Comparison of ENCODE assay signal across 18 mouse cellular contexts in the genomic region with DNA sequence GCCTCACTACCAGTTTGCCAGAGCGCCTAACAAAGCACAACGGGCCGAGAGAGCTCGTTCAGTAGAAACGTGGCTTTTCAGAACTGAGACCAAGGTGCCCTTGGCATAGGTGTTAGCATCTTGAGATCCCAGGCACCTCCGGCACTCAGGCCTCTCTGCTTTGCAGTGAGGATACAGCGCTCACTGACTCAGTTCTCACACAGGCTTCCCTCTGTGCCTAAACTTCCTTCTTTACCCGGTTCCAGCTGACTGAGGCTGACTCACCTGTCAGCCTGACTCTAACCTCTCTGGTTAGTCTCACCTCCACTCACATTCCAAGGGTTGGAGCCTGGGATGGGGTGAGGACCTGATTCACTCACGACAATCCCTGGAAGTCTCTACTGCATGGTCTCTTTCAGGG. TPM values are rescaled to one million over a fixed set of nuclear protein-coding genes. Genes with fewer than 3 reads are reported as not detected.
DNase-seq lines count a peak whose midpoint lies in the region; ATAC-seq lines count a peak whose summit lies in the region.
"Had no signal": no experiment of that assay in that cellular context is flagged by ENCODE, and none has a peak within 500 bp of the region (broad histone marks: within the 10 kb centered on the region; RNA-seq: fewer than 3 reads in every experiment).

No protein-coding gene starts in this region.

- peak overlapping the region; percentile 62 for H3K27ac ChIP-seq in forebrain, embryonic 13.5 days
- H3K27ac ChIP-seq in forebrain, embryonic 11.5 days (ENCODE audit: low read depth, low read length), result no peak overlapping the region
- H3K27ac ChIP-seq in hindbrain, embryonic 16.5 days (ENCODE audit: low read depth, low read length), result peak overlapping the region; percentile 55
- H3K27ac ChIP-seq in hindbrain, embryonic 11.5 days (ENCODE audit: low read depth, low read length), result no peak overlapping the region
- no peak overlapping the region for H3K27ac ChIP-seq in midbrain, embryonic 12.5 days (replicated peaks)
- H3K27ac ChIP-seq in midbrain, embryonic 11.5 days (ENCODE audit: low read depth, low read length), result no peak overlapping the region
- peak overlapping the region; percentile 23; the same call in 1 of the 2 replicates for H3K27ac ChIP-seq in neural tube, embryonic 15.5 days (replicated peaks)
- H3K27ac ChIP-seq: embryonic facial prominence, embryonic 10.5 days; heart, embryonic 13.5 days had no signal

- no peaks in the 10 kb centered on the region for H3K9me3 ChIP-seq in forebrain, embryonic 13.5 days (replicated peaks)
- H3K9me3 ChIP-seq in forebrain, embryonic 11.5 days (ENCODE audit: control insufficient read depth, low read length), result no peaks in the 10 kb centered on the region
- no peaks in the 10 kb centered on the region for H3K9me3 ChIP-seq in hindbrain, embryonic 16.5 days (ENCODE audit: control insufficient read depth, low read length)
- no peaks in the 10 kb centered on the region for H3K9me3 ChIP-seq in hindbrain, embryonic 11.5 days (ENCODE audit: control insufficient read depth, low read length)
- H3K9me3 ChIP-seq in midbrain, embryonic 12.5 days, result no peaks in the 10 kb centered on the region
- H3K9me3 ChIP-seq in midbrain, embryonic 11.5 days (ENCODE audit: control insufficient read depth, low read length), result no peaks in the 10 kb centered on the region
- H3K9me3 ChIP-seq in neural tube, embryonic 15.5 days (replicated peaks), result no peaks in the 10 kb centered on the region
- H3K9me3 ChIP-seq: embryonic facial prominence, embryonic 10.5 days; heart, embryonic 13.5 days had no signal

- 71% methylated on average over 9 of the region's 9 CpGs for WGBS in forebrain, embryonic 13.5 days
- WGBS in forebrain, embryonic 11.5 days, result 79% methylated on average over 9 of the region's 9 CpGs
- 71% methylated on average over 9 of the region's 9 CpGs for WGBS in hindbrain, embryonic 16.5 days
- WGBS in hindbrain, embryonic 11.5 days, result 85% methylated on average over 9 of the region's 9 CpGs
- WGBS in midbrain, embryonic 12.5 days, result 79% methylated on average over 9 of the region's 9 CpGs
- WGBS in midbrain, embryonic 11.5 days, result 84% methylated on average over 9 of the region's 9 CpGs
- WGBS in neural tube, embryonic 15.5 days, result 69% methylated on average over 9 of the region's 9 CpGs

- no peaks in the 10 kb centered on the region for H3K36me3 ChIP-seq in forebrain, embryonic 13.5 days (ENCODE audit: poor library complexity, severe bottlenecking)
- no peaks in the 10 kb centered on the region for H3K36me3 ChIP-seq in forebrain, embryonic 11.5 days (ENCODE audit: control insufficient read depth, insufficient read depth, low read length)
- H3K36me3 ChIP-seq in hindbrain, embryonic 16.5 days (ENCODE audit: control insufficient read depth, insufficient read depth, low read length), result no peaks in the 10 kb centered on the region
- no peaks in the 10 kb centered on the region for H3K36me3 ChIP-seq in hindbrain, embryonic 11.5 days (ENCODE audit: control insufficient read depth, insufficient read depth, low read length)
- no peaks in the 10 kb centered on the region for H3K36me3 ChIP-seq in midbrain, embryonic 12.5 days
- H3K36me3 ChIP-seq in midbrain, embryonic 11.5 days (ENCODE audit: control insufficient read depth, insufficient read depth, low read length), result no peaks in the 10 kb centered on the region
- H3K36me3 ChIP-seq in neural tube, embryonic 15.5 days, result no peaks in the 10 kb centered on the region
- H3K36me3 ChIP-seq: embryonic facial prominence, embryonic 10.5 days; heart, embryonic 13.5 days had no signal

- no peak overlapping the region for H3K4me2 ChIP-seq in forebrain, embryonic 13.5 days
- H3K4me2 ChIP-seq in forebrain, embryonic 11.5 days (ENCODE audit: low read depth, low read length, severe bottlenecking), result no peak overlapping the region
- H3K4me2 ChIP-seq in hindbrain, embryonic 16.5 days (ENCODE audit: low read length), result no peak overlapping the region
- no peak overlapping the region for H3K4me2 ChIP-seq in hindbrain, embryonic 11.5 days (replicated peaks; ENCODE audit: low read depth, low read length)
- H3K4me2 ChIP-seq in midbrain, embryonic 12.5 days (replicated peaks), result no peak overlapping the region
- no peak overlapping the region for H3K4me2 ChIP-seq in midbrain, embryonic 11.5 days
- H3K4me2 ChIP-seq in neural tube, embryonic 15.5 days, result no peak overlapping the region
- H3K4me2 ChIP-seq: heart, embryonic 13.5 days had no signal

- H3K4me1 ChIP-seq in forebrain, embryonic 13.5 days, result peaks cover 36% of the 10 kb centered on the region
- peaks cover 7% of the 10 kb centered on the region for H3K4me1 ChIP-seq in forebrain, embryonic 11.5 days (replicated peaks; ENCODE audit: control insufficient read depth, insufficient read depth, low read length)
- peaks cover 21% of the 10 kb centered on the region for H3K4me1 ChIP-seq in hindbrain, embryonic 16.5 days (ENCODE audit: control insufficient read depth, insufficient read depth, low read depth, low read length)
- H3K4me1 ChIP-seq in hindbrain, embryonic 11.5 days (replicated peaks; ENCODE audit: control insufficient read depth, insufficient read depth, low read length), result no peaks in the 10 kb centered on the region; the same call in 1 of the 2 replicates
- H3K4me1 ChIP-seq in midbrain, embryonic 12.5 days, result peaks cover 28% of the 10 kb centered on the region
- H3K4me1 ChIP-seq in midbrain, embryonic 11.5 days (ENCODE audit: control insufficient read depth, insufficient read depth, low read length), result peaks cover 12% of the 10 kb centered on the region
- peaks cover 30% of the 10 kb centered on the region for H3K4me1 ChIP-seq in neural tube, embryonic 15.5 days

- ATAC-seq in forebrain, embryonic 13.5 days, result no peak
- ATAC-seq in forebrain, embryonic 11.5 days (replicated peaks; ENCODE audit: low FRiP score), result no peak
- no peak for ATAC-seq in hindbrain, embryonic 16.5 days
- no peak for ATAC-seq in hindbrain, embryonic 11.5 days (ENCODE audit: low FRiP score)
- ATAC-seq in midbrain, embryonic 12.5 days (ENCODE audit: low FRiP score, low read depth), result no peak
- ATAC-seq in midbrain, embryonic 11.5 days (ENCODE audit: low FRiP score), result no peak
- ATAC-seq in neural tube, embryonic 15.5 days (ENCODE audit: low FRiP score), result no peak
- ATAC-seq: intestine, postnatal 0 days had no signal

- DNase-seq in forebrain, embryonic 11.5 days (ENCODE audit: low spot score), result no peak
- no peak for DNase-seq in hindbrain, embryonic 11.5 days (ENCODE audit: low spot score)
- no peak for DNase-seq in midbrain, embryonic 11.5 days (ENCODE audit: low spot score, missing footprints)
- no peak for DNase-seq in urinary bladder, postnatal 4 days (ENCODE audit: low spot score in 2 of 2)
- DNase-seq: adrenal gland, adult 2 months; cerebellum, adult 18-20 months; cerebellum, postnatal 36 days; heart, postnatal 4 days; kidney, postnatal 4 days; left cerebral cortex, postnatal 4 days; thymus, adult 2 months had no signal

- no peak overlapping the region for H3K4me3 ChIP-seq in forebrain, embryonic 13.5 days
- no peak overlapping the region for H3K4me3 ChIP-seq in forebrain, embryonic 11.5 days (ENCODE audit: low read depth, low read length)
- H3K4me3 ChIP-seq in hindbrain, embryonic 16.5 days (ENCODE audit: low read length), result no peak overlapping the region
- H3K4me3 ChIP-seq in hindbrain, embryonic 11.5 days (ENCODE audit: low read depth, low read length), result no peak overlapping the region
- no peak overlapping the region for H3K4me3 ChIP-seq in midbrain, embryonic 12.5 days
- H3K4me3 ChIP-seq in midbrain, embryonic 11.5 days (ENCODE audit: low read depth, low read length), result no peak overlapping the region
- H3K4me3 ChIP-seq in neural tube, embryonic 15.5 days (replicated peaks), result no peak overlapping the region
- H3K4me3 ChIP-seq: embryonic facial prominence, embryonic 10.5 days; heart, embryonic 13.5 days had no signal

- H3K9ac ChIP-seq in forebrain, embryonic 13.5 days, result 0 out of 2 replicates have a peak overlapping the region, but pooled peaks have one; percentile 19
- no peak overlapping the region for H3K9ac ChIP-seq in forebrain, embryonic 11.5 days (ENCODE audit: low read length)
- peak overlapping the region; percentile 31 for H3K9ac ChIP-seq in hindbrain, embryonic 16.5 days (ENCODE audit: low read depth, low read length)
- no peak overlapping the region for H3K9ac ChIP-seq in hindbrain, embryonic 11.5 days (ENCODE audit: low read depth, low read length)
- H3K9ac ChIP-seq in midbrain, embryonic 12.5 days (replicated peaks), result peak overlapping the region; percentile 39; the same call in 1 of the 2 replicates
- no peak overlapping the region for H3K9ac ChIP-seq in midbrain, embryonic 11.5 days (ENCODE audit: low read length)
- no peak overlapping the region for H3K9ac ChIP-seq in neural tube, embryonic 15.5 days (replicated peaks)
- H3K9ac ChIP-seq: heart, embryonic 13.5 days had no signal

- no peaks in the 10 kb centered on the region for H3K27me3 ChIP-seq in forebrain, embryonic 13.5 days
- no peaks in the 10 kb centered on the region for H3K27me3 ChIP-seq in forebrain, embryonic 11.5 days (ENCODE audit: control insufficient read depth, insufficient read depth, low read length)
- H3K27me3 ChIP-seq in hindbrain, embryonic 16.5 days (replicated peaks; ENCODE audit: control insufficient read depth, insufficient read depth, low read length), result no peaks in the 10 kb centered on the region
- H3K27me3 ChIP-seq in hindbrain, embryonic 11.5 days (ENCODE audit: control insufficient read depth, insufficient read depth, low read length), result no peaks in the 10 kb centered on the region
- H3K27me3 ChIP-seq in midbrain, embryonic 12.5 days, result no peaks in the 10 kb centered on the region
- H3K27me3 ChIP-seq in midbrain, embryonic 11.5 days (ENCODE audit: control insufficient read depth, insufficient read depth, low read length), result no peaks in the 10 kb centered on the region
- no peaks in the 10 kb centered on the region for H3K27me3 ChIP-seq in neural tube, embryonic 15.5 days (replicated peaks)
- H3K27me3 ChIP-seq: heart, embryonic 13.5 days had no signal

RNA-seq across cellular contexts. Expression of gene Ddhd1, which starts 15.7 kb away (rescaled TPM):
- polyA plus RNA-seq in forebrain, embryonic 13.5 days (2015; fragmentation: Nextera tagmentation; extraction: Ambion mirVana), result 12.4 and 13.4 TPM in 2 replicates
- polyA plus RNA-seq in forebrain, embryonic 11.5 days (2014; fragmentation: Nextera tagmentation; extraction: Ambion mirVana), result 12.7 and 13.1 TPM in 2 replicates
- polyA plus RNA-seq in hindbrain, embryonic 16.5 days (2015; fragmentation: Nextera tagmentation; extraction: Ambion mirVana), result 17.8 and 18.6 TPM in 2 replicates
- 15.0 and 15.1 TPM in 2 replicates for polyA plus RNA-seq in hindbrain, embryonic 11.5 days (2014; fragmentation: Nextera tagmentation; extraction: Ambion mirVana)
- 16.1 and 21.3 TPM in 2 replicates for polyA plus RNA-seq in midbrain, embryonic 12.5 days (2016; fragmentation: Nextera tagmentation; extraction: Ambion mirVana)
- 12.6 and 12.8 TPM in 2 replicates for polyA plus RNA-seq in midbrain, embryonic 11.5 days (2014; fragmentation: Nextera tagmentation; extraction: Ambion mirVana)
- polyA plus RNA-seq in neural tube, embryonic 15.5 days (2015; fragmentation: Nextera tagmentation; extraction: Ambion mirVana), result 20.0 and 20.1 TPM in 2 replicates

Comparison
In these comparisons a context has a peak if more than half of its experiments do, and no peak if none do; other contexts are left out.
1. H3K27ac ChIP-seq: peak in forebrain, embryonic 13.5 days (single experiment), hindbrain, embryonic 16.5 days (single experiment) and neural tube, embryonic 15.5 days (single experiment); none in forebrain, embryonic 11.5 days (single experiment), hindbrain, embryonic 11.5 days (single experiment), midbrain, embryonic 12.5 days (single experiment) and midbrain, embryonic 11.5 days (single experiment).
2. H3K9ac ChIP-seq: peak in forebrain, embryonic 13.5 days (single experiment), hindbrain, embryonic 16.5 days (single experiment) and midbrain, embryonic 12.5 days (single experiment); none in forebrain, embryonic 11.5 days (single experiment), hindbrain, embryonic 11.5 days (single experiment), midbrain, embryonic 11.5 days (single experiment) and neural tube, embryonic 15.5 days (single experiment).